Mouse (Mus musculus) kidney, embryonic 15.5 days (tissue): ENCODE results near the gene Grm4. TPM values are rescaled to one million over a fixed set of nuclear protein-coding genes. Genes with fewer than 3 reads are reported as not detected.

Experiments used
- ATAC-seq: fragments of 200-750 bp; cut with Nextera tagmentation; replicated peaks from 2 replicates; pipeline ENCODE4 v1.8.0; 2017; ENCODE audit warnings: moderate TSS enrichment; ENCODE audit not compliant: low FRiP score
- H3K27ac ChIP-seq: fragments of 300-500 bp; sonication (generic); 2 replicates; pipeline ENCODE4 v1.5.1; 2015; ENCODE audit warnings: mild to moderate bottlenecking, inconsistent platforms
- H3K27me3 ChIP-seq: fragments of 300-500 bp; sonication (generic); 2 replicates; pipeline ENCODE4 v1.6.1; 2015; ENCODE audit warnings: inconsistent platforms
- H3K36me3 ChIP-seq: fragments of 300-500 bp; sonication (generic); 2 replicates; pipeline ENCODE4 v1.6.1; 2015; ENCODE audit warnings: inconsistent platforms
- H3K4me1 ChIP-seq: fragments of 300-500 bp; sonication (generic); 2 replicates; pipeline ENCODE4 v1.6.1; 2015; ENCODE audit warnings: inconsistent platforms
- H3K4me2 ChIP-seq: fragments of 300-500 bp; sonication (generic); 2 replicates; pipeline ENCODE4 v1.6.1; 2015; ENCODE audit warnings: moderate library complexity, mild to moderate bottlenecking, inconsistent platforms
- H3K4me3 ChIP-seq: fragments of 300-500 bp; sonication (generic); replicated peaks from 2 replicates; pipeline ENCODE4 v1.5.1; 2015; ENCODE audit warnings: mild to moderate bottlenecking, inconsistent platforms
- H3K9ac ChIP-seq: fragments of 300-500 bp; sonication (generic); 2 replicates; pipeline ENCODE4 v1.6.1; 2015; ENCODE audit warnings: mild to moderate bottlenecking, inconsistent platforms
- H3K9me3 ChIP-seq: fragments of 300-500 bp; sonication (generic); replicated peaks from 2 replicates; pipeline ENCODE4 v1.6.1; 2016; ENCODE audit warnings: inconsistent platforms
- WGBS: fragments of 180-500 bp; shearing (Covaris S2); methylation state at CpG from one replicate; pipeline ENCODE4 v1.1.7; 2015; ENCODE audit warnings: mixed read lengths; 5-methylcytosine and 5-hydroxymethylcytosine counted together
- polyA plus RNA-seq: library from polyadenylated mRNA; unstranded; fragments of >200 nt; fragmentation: Nextera tagmentation; extraction: Ambion mirVana; gene quantifications from 2 replicates; pipeline ENCODE4 v1.2.1, GENCODE M21; 2015

Grm4 gene
- polyA plus RNA-seq, 1 experiment from 2014 or later: 1.2 TPM

- Histone ChIP-seq H3K27me3 (no peaks in the 10 kb centered on the region), H3K4me3 (no peak overlapping the region), H3K9me3 (no peaks in the 10 kb centered on the region), H3K9ac (no peak overlapping the region), H3K4me2 (no peak overlapping the region), H3K4me1 (0 out of 2 replicates have a peak, but pooled peaks cover 3% of the 10 kb centered on the region), H3K36me3 (no peaks in the 10 kb centered on the region), H3K27ac (no peak overlapping the region)
- ATAC-seq: no peak
- 68% methylated on average over 10 of the region's 10 CpGs for WGBS
Observed at GRCm38 (mm10) chr17:27459979-27460378, 61.2 kb downstream of the Grm4 start.

GRCm38 (mm10) chr17:27459241-27459640, 62.0 kb downstream of the Grm4 start:
- no peaks in the 10 kb centered on the region for H3K36me3 ChIP-seq
- 83% methylated on average over 3 of the region's 3 CpGs for WGBS
- H3K4me1 ChIP-seq: no peaks in the 10 kb centered on the region
- no peak overlapping the region for H3K9ac ChIP-seq
- no peaks in the 10 kb centered on the region for H3K9me3 ChIP-seq
- no peaks in the 10 kb centered on the region for H3K27me3 ChIP-seq
- no peak overlapping the region for H3K27ac ChIP-seq
- H3K4me2 ChIP-seq: no peak overlapping the region
- ATAC-seq: no peak
- no peak overlapping the region for H3K4me3 ChIP-seq

GRCm38 (mm10) chr17:27457863-27458494, 63.2 kb downstream of the Grm4 start:
- WGBS: 89% methylated on average over 3 of the region's 3 CpGs
- H3K27me3 ChIP-seq: no peaks in the 10 kb centered on the region
- no peak overlapping the region for H3K9ac ChIP-seq
- H3K4me3 ChIP-seq: no peak overlapping the region
- no peaks in the 10 kb centered on the region for H3K9me3 ChIP-seq
- no peaks in the 10 kb centered on the region for H3K36me3 ChIP-seq
- H3K4me2 ChIP-seq: no peak overlapping the region
- H3K27ac ChIP-seq: no peak overlapping the region
- no peak for ATAC-seq
- H3K4me1 ChIP-seq: no peaks in the 10 kb centered on the region

- no peak overlapping the region for H3K9ac ChIP-seq
- no peak overlapping the region for H3K4me2 ChIP-seq
- no peak overlapping the region for H3K4me3 ChIP-seq
- ATAC-seq: no peak
- 84% methylated on average over 9 of the region's 9 CpGs for WGBS
- no peak overlapping the region for H3K27ac ChIP-seq
- H3K36me3 ChIP-seq: no peaks in the 10 kb centered on the region
- no peaks in the 10 kb centered on the region for H3K4me1 ChIP-seq
- H3K27me3 ChIP-seq: no peaks in the 10 kb centered on the region
- no peaks in the 10 kb centered on the region for H3K9me3 ChIP-seq
Observed at GRCm38 (mm10) chr17:27457038-27457577, 64.1 kb downstream of the Grm4 start.

GRCm38 (mm10) chr17:27456364-27456763, 64.8 kb downstream of the Grm4 start:
- H3K27me3 ChIP-seq: no peaks in the 10 kb centered on the region
- H3K36me3 ChIP-seq: no peaks in the 10 kb centered on the region
- H3K9ac ChIP-seq: no peak overlapping the region
- H3K9me3 ChIP-seq: no peaks in the 10 kb centered on the region
- no peak overlapping the region for H3K4me2 ChIP-seq
- H3K27ac ChIP-seq: no peak overlapping the region
- H3K4me3 ChIP-seq: no peak overlapping the region
- 50% methylated on average over 11 of the region's 11 CpGs for WGBS
- no peak for ATAC-seq
- H3K4me1 ChIP-seq: no peaks in the 10 kb centered on the region

GRCm38 (mm10) chr17:27455012-27455784, 66.0 kb downstream of the Grm4 start:
- no peak for ATAC-seq
- H3K4me2 ChIP-seq: no peak overlapping the region
- H3K36me3 ChIP-seq: no peaks in the 10 kb centered on the region
- 79% methylated on average over 9 of the region's 9 CpGs for WGBS
- no peaks in the 10 kb centered on the region for H3K27me3 ChIP-seq
- H3K4me3 ChIP-seq: no peak overlapping the region
- no peak overlapping the region for H3K9ac ChIP-seq
- H3K27ac ChIP-seq: no peak overlapping the region
- H3K4me1 ChIP-seq: no peaks in the 10 kb centered on the region
- no peaks in the 10 kb centered on the region for H3K9me3 ChIP-seq

GRCm38 (mm10) chr17:27454396-27454795, 66.8 kb downstream of the Grm4 start:
- H3K27ac ChIP-seq: no peak overlapping the region
- H3K4me2 ChIP-seq: no peak overlapping the region
- WGBS: 90% methylated on average over 11 of the region's 11 CpGs
- no peaks in the 10 kb centered on the region for H3K27me3 ChIP-seq
- no peaks in the 10 kb centered on the region for H3K9me3 ChIP-seq
- no peaks in the 10 kb centered on the region for H3K36me3 ChIP-seq
- no peaks in the 10 kb centered on the region for H3K4me1 ChIP-seq
- ATAC-seq: no peak
- H3K9ac ChIP-seq: no peak overlapping the region
- no peak overlapping the region for H3K4me3 ChIP-seq

- Histone ChIP-seq H3K36me3 (no peaks in the 10 kb centered on the region), H3K9me3 (no peaks in the 10 kb centered on the region), H3K27ac (no peak overlapping the region), H3K4me1 (no peaks in the 10 kb centered on the region), H3K27me3 (no peaks in the 10 kb centered on the region), H3K4me3 (no peak overlapping the region), H3K9ac (no peak overlapping the region), H3K4me2 (no peak overlapping the region)
- ATAC-seq: no peak
- WGBS: 78% methylated on average over 8 of the region's 8 CpGs
Observed at GRCm38 (mm10) chr17:27453045-27453444, 68.2 kb downstream of the Grm4 start.

- no peaks in the 10 kb centered on the region for H3K4me1 ChIP-seq
- no peak overlapping the region for H3K4me3 ChIP-seq
- H3K9ac ChIP-seq: no peak overlapping the region
- ATAC-seq: no peak
- no peak overlapping the region for H3K27ac ChIP-seq
- no peaks in the 10 kb centered on the region for H3K9me3 ChIP-seq
- no peaks in the 10 kb centered on the region for H3K36me3 ChIP-seq
- 26% methylated on average over 9 of the region's 9 CpGs for WGBS
- H3K4me2 ChIP-seq: no peak overlapping the region
- H3K27me3 ChIP-seq: peaks cover 9% of the 10 kb centered on the region; the same call in 1 of the 2 replicates
Observed at GRCm38 (mm10) chr17:27451787-27452186, 69.4 kb downstream of the Grm4 start.

GRCm38 (mm10) chr17:27451216-27451615, 70.0 kb downstream of the Grm4 start:
- ATAC-seq: no peak
- no peaks in the 10 kb centered on the region for H3K36me3 ChIP-seq
- H3K9ac ChIP-seq: no peak overlapping the region
- no peaks in the 10 kb centered on the region for H3K9me3 ChIP-seq
- no peak overlapping the region for H3K4me2 ChIP-seq
- no peak overlapping the region for H3K4me3 ChIP-seq
- H3K4me1 ChIP-seq: no peaks in the 10 kb centered on the region
- WGBS: 88% methylated on average over 14 of the region's 14 CpGs
- peaks cover 10% of the 10 kb centered on the region; the same call in 1 of the 2 replicates for H3K27me3 ChIP-seq
- no peak overlapping the region for H3K27ac ChIP-seq

GRCm38 (mm10) chr17:27449757-27450330, 71.4 kb downstream of the Grm4 start:
- Histone ChIP-seq H3K9ac (no peak overlapping the region), H3K4me3 (no peak overlapping the region), H3K4me1 (peaks cover 13% of the 10 kb centered on the region), H3K4me2 (no peak overlapping the region), H3K9me3 (no peaks in the 10 kb centered on the region), H3K27me3 (peaks cover 10% of the 10 kb centered on the region; the same call in 1 of the 2 replicates), H3K36me3 (no peaks in the 10 kb centered on the region), H3K27ac (no peak overlapping the region)
- WGBS: 84% methylated on average over 14 of the region's 14 CpGs
- ATAC-seq: no peak

GRCm38 (mm10) chr17:27448749-27449148, 72.5 kb downstream of the Grm4 start:
- peaks cover 13% of the 10 kb centered on the region for H3K4me1 ChIP-seq
- no peak overlapping the region for H3K4me3 ChIP-seq
- WGBS: 68% methylated on average over 6 of the region's 6 CpGs
- no peak for ATAC-seq
- H3K9me3 ChIP-seq: no peaks in the 10 kb centered on the region
- H3K36me3 ChIP-seq: no peaks in the 10 kb centered on the region
- H3K27me3 ChIP-seq: peaks cover 10% of the 10 kb centered on the region; the same call in 1 of the 2 replicates
- no peak overlapping the region for H3K4me2 ChIP-seq
- no peak overlapping the region for H3K27ac ChIP-seq
- no peak overlapping the region for H3K9ac ChIP-seq
